Mouse (Mus musculus) forebrain, postnatal 0 days (tissue): Measurements from ENCODE around the gene Sox30. TPM values are rescaled to one million over a fixed set of nuclear protein-coding genes. Genes with fewer than 3 reads are reported as not detected.
A peak's percentile ranks its signal among the peaks of the same experiment; 100 is the strongest.

ENCODE experiments used
- ATAC-seq: fragments of 200-750 bp; cut with Nextera tagmentation; 2 replicates; pipeline ENCODE4 v1.8.0; 2017; ENCODE audit warnings: mild to moderate bottlenecking, moderate library complexity
- DNase-seq: peaks from one replicate; pipeline ENCODE4 v3.0.0-alpha.2; 2015
- H3K27ac ChIP-seq: fragments of 300-500 bp; sonication (generic); 2 replicates; pipeline ENCODE4 v1.5.1; 2014; ENCODE audit warnings: low read depth, mild to moderate bottlenecking, antibody characterized with exemption, low read length, moderate library complexity, mixed read lengths
- H3K27me3 ChIP-seq: fragments of 300-500 bp; sonication (generic); 2 replicates; pipeline ENCODE4 v1.6.1; 2014; ENCODE audit warnings: mild to moderate bottlenecking, low read length, mixed read lengths; ENCODE audit not compliant: insufficient read depth
- H3K36me3 ChIP-seq: fragments of 300-500 bp; sonication (generic); 2 replicates; pipeline ENCODE4 v1.6.1; 2014; ENCODE audit warnings: mild to moderate bottlenecking, moderate library complexity; ENCODE audit not compliant: insufficient read depth
- H3K4me1 ChIP-seq: fragments of 300-500 bp; sonication (generic); 2 replicates; pipeline ENCODE4 v1.6.1; 2014; ENCODE audit warnings: antibody characterized with exemption; ENCODE audit not compliant: insufficient read depth
- H3K4me2 ChIP-seq: fragments of 300-500 bp; sonication (generic); 2 replicates; pipeline ENCODE4 v1.6.1; 2014; ENCODE audit warnings: low read depth, mild to moderate bottlenecking, moderate library complexity
- H3K4me3 ChIP-seq: fragments of 300-500 bp; sonication (generic); 2 replicates; pipeline ENCODE4 v1.5.1; 2014; ENCODE audit warnings: low read depth, low read length, mixed read lengths
- H3K9ac ChIP-seq: fragments of 300-500 bp; sonication (generic); 2 replicates; pipeline ENCODE4 v1.6.1; 2014; ENCODE audit warnings: mild to moderate bottlenecking
- H3K9me3 ChIP-seq: fragments of 300-500 bp; sonication (generic); 2 replicates; pipeline ENCODE4 v1.6.1; 2016; ENCODE audit warnings: low read length
- CTCF ChIP-seq: sonication (generic); IDR thresholded peaks from 2 replicates; pipeline ENCODE4 v1.5.1; 2016; ENCODE audit warnings: antibody characterized with exemption, control low read depth, low read depth
- WGBS: fragments of 180-500 bp; shearing (Covaris S2); extraction: QIAGEN DNeasy Blood & Tissue Kit; methylation state at CpG from one replicate; pipeline ENCODE4 v1.1.7; 2014; 5-methylcytosine and 5-hydroxymethylcytosine counted together
- polyA plus RNA-seq: library from polyadenylated mRNA; unstranded; fragments of >200 nt; fragmentation: Nextera tagmentation; extraction: Ambion mirVana; gene quantifications from 2 replicates; pipeline ENCODE4 v1.2.1, GENCODE M21; 2015
- total RNA-seq: library from RNA; depleted of rRNA; stranded (reverse); fragments of >200 nt; gene quantifications from 2 replicates; pipeline ENCODE4 v1.2.3, GENCODE M21; 2014

Sox30 gene
- total and polyA plus RNA-seq, 2 experiments from 2014 or later, result 0.13 to 0.57 TPM

DNA sequence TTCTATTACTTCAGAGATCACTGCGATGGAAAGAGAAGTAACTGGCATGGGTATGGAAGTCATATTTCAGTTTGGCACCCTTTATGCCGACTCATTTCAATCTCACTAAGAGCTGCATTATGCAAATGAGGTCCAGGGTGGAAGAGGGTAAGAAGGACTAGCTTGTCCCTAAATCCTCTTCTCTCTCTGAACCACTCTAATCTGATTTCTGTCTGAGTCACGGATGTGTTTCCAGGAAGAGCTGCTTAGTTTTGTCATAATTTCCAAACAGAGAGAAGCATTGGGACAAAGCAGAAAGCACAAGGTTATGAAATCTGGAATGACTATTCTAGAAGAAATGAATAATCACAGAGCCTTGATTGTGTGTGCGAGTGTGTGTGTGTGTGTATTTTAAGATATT is 13.2 kb upstream of the Sox30 start:
- Histone ChIP-seq H3K27me3 (no peaks in the 10 kb centered on the region), H3K4me3 (no peak overlapping the region), H3K36me3 (no peaks in the 10 kb centered on the region), H3K9me3 (no peaks in the 10 kb centered on the region), H3K4me2 (no peak overlapping the region), H3K4me1 (no peaks in the 10 kb centered on the region), H3K27ac (no peak overlapping the region), H3K9ac (no peak overlapping the region)
- 88% methylated on average over 4 of the region's 4 CpGs for WGBS
- no peak for ATAC-seq
- no peak for DNase-seq
- no peak for TF ChIP-seq CTCF

DNA sequence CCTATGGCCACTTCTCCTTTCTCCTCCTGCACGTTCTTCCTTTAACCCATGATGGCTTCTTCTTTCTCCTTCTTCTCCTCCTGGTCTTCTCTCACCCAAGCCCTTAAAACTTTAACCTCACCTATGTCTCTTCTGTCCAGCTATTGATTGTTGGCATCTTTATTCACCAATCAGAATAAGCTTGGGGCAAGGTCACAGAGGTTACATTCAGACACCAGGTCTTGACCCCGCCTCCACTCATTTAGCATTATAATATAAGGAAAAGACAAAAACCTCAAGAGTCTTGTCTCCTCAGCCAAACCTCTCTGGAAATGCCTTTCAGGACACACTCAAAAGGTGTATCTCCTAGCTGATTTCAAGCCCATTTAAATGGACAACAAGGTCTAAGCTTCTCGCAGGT is 11.6 kb upstream of the Sox30 start:
- Histone ChIP-seq H3K9me3 (no peaks in the 10 kb centered on the region), H3K4me3 (no peak overlapping the region), H3K36me3 (no peaks in the 10 kb centered on the region), H3K4me1 (no peaks in the 10 kb centered on the region), H3K9ac (no peak overlapping the region), H3K4me2 (no peak overlapping the region), H3K27me3 (no peaks in the 10 kb centered on the region), H3K27ac (no peak overlapping the region)
- DNase-seq, result no peak
- 96% methylated on average over 3 of the region's 3 CpGs for WGBS
- ATAC-seq, result no peak
- no peak for TF ChIP-seq CTCF

DNA sequence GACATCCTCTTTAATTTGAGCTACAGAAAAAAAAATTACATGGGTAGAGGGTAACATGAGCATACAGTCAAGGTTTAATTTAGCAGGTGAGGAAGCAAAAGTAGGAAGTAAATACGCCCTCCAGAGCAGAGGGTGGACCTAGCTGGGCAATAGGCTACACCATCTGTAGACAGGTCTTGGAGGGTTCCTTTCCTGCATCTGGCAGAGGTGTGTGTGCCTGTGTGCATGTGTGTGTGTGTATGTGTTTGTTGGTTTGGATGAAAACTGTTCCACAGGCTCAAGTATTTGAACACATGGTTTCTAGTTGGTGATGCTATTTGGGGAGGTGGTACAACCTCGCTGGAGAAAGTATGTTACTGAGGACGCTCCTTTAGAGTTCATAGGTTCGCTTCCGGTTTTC is 6.5 kb upstream of the Sox30 start:
- Histone ChIP-seq H3K4me3 (no peak overlapping the region), H3K27ac (no peak overlapping the region), H3K4me1 (no peaks in the 10 kb centered on the region), H3K4me2 (no peak overlapping the region), H3K27me3 (no peaks in the 10 kb centered on the region), H3K36me3 (no peaks in the 10 kb centered on the region), H3K9ac (no peak overlapping the region), H3K9me3 (no peaks in the 10 kb centered on the region)
- TF ChIP-seq CTCF, result no peak
- ATAC-seq (no peak), DNase-seq (no peak)
- 83% methylated on average over 5 of the region's 5 CpGs for WGBS

DNA sequence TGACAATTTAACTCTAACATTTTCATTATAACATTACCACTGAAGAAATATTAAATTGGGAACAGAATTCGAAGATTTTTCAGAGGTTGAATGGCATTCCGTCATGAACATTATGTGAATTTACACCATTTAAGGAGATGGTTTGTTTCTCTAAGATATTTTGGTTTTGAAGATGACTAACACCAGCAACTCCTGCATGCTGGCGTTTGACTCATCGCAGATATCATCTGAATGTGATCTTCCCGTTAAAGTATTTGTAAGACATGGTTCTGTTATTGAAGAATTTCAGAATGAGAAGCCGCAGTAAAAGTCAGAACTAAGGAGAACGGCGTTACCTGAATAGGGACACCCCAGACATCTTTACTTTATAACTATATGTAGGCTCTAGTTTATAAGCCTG is 5.6 kb upstream of the Sox30 start:
- WGBS, result 90% methylated on average over 8 of the region's 8 CpGs
- no peaks in the 10 kb centered on the region for H3K27me3 ChIP-seq
- no peaks in the 10 kb centered on the region for H3K4me1 ChIP-seq
- no peak for ATAC-seq
- no peak for DNase-seq
- no peak overlapping the region for H3K4me2 ChIP-seq
- H3K9me3 ChIP-seq, result no peaks in the 10 kb centered on the region
- H3K9ac ChIP-seq, result no peak overlapping the region
- no peak overlapping the region for H3K4me3 ChIP-seq
- H3K36me3 ChIP-seq, result no peaks in the 10 kb centered on the region
- TF ChIP-seq CTCF, result no peak
- no peak overlapping the region for H3K27ac ChIP-seq

DNA sequence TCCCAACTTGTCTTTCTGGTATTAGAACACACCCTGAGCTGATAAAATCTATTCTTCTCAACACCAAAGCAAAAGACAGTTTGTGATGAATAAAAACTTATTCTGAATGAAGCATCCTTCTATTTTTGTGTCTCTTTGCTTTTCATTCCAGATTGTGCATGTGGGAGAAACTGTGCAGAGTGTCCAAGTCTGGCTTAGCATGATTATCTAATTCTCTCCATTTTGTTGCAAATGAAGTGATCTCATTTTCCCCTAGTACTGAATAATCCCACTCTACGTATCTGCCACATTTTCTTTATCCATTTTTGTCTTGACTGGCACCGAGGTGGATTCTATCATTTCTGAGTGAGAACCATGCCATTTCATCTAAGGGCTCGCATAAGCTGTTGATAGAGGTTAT is 4.0 kb upstream of the Sox30 start:
- no peak for TF ChIP-seq CTCF
- H3K4me2 ChIP-seq, result no peak overlapping the region
- no peaks in the 10 kb centered on the region for H3K36me3 ChIP-seq
- 54% methylated on average over 3 of the region's 3 CpGs for WGBS
- no peak overlapping the region for H3K9ac ChIP-seq
- H3K27ac ChIP-seq, result no peak overlapping the region
- DNase-seq (peak; percentile 3), ATAC-seq (no peak)
- H3K4me1 ChIP-seq, result no peaks in the 10 kb centered on the region
- H3K9me3 ChIP-seq, result no peaks in the 10 kb centered on the region
- no peak overlapping the region for H3K4me3 ChIP-seq
- no peaks in the 10 kb centered on the region for H3K27me3 ChIP-seq

DNA sequence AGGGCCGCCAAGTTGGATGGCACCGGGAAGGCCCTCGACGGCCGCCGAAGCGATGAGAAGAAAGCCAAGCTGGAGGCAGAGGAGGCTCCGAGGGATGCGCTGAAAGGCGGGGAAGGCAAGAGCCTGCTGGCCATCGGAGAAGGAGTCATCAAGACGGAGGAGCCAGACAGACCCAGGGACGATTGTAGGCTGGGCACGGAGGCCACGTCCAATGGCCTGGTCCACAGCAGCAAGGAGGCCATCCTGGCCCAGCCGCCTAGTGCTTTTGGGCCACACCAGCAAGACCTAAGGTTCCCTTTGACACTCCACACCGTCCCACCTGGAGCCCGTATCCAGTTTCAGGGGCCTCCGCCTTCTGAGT is 763 bp downstream of the Sox30 start:
- TF ChIP-seq CTCF, result no peak
- H3K27ac ChIP-seq, result peak overlapping the region; percentile 59; the same call in 1 of the 2 replicates
- H3K9ac ChIP-seq, result peak overlapping the region; percentile 75
- no peaks in the 10 kb centered on the region for H3K9me3 ChIP-seq
- peak overlapping the region; percentile 58 for H3K4me3 ChIP-seq
- no peaks in the 10 kb centered on the region for H3K27me3 ChIP-seq
- no peaks in the 10 kb centered on the region for H3K4me1 ChIP-seq
- ATAC-seq, result no peak
- peak overlapping the region; percentile 91 for H3K4me2 ChIP-seq
- H3K36me3 ChIP-seq, result no peaks in the 10 kb centered on the region
- WGBS, result 36% methylated on average over 19 of the region's 19 CpGs
- DNase-seq, result no peak

DNA sequence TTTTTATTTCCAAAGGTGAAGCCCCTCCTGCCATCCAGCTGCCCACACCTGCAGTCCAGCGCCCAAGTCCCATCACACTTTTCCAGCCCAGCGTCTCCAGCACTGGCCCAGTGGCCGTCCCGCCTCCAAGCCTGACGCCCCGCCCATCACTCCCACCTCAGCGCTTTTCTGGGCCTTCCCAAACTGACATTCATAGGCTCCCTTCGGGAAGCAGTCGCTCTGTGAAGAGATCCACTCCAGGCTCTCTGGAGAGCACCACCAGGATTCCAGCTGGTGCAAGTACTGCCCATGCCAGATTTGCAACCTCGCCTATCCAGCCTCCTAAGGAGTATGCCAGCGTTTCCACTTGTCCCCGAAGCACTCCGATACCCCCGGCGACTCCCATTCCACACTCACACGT is 11.5 kb downstream of the Sox30 start:
- Histone ChIP-seq H3K4me3 (0 out of 2 replicates have a peak overlapping the region, but pooled peaks have one; percentile 7), H3K36me3 (no peaks in the 10 kb centered on the region), H3K4me1 (no peaks in the 10 kb centered on the region), H3K9me3 (no peaks in the 10 kb centered on the region), H3K4me2 (peak overlapping the region; percentile 32; the same call in 1 of the 2 replicates), H3K27ac (no peak overlapping the region), H3K9ac (no peak overlapping the region), H3K27me3 (no peaks in the 10 kb centered on the region)
- ATAC-seq, result no peak
- WGBS, result 9% methylated on average over 16 of the region's 16 CpGs
- no peak for TF ChIP-seq CTCF
- DNase-seq, result no peak

DNA sequence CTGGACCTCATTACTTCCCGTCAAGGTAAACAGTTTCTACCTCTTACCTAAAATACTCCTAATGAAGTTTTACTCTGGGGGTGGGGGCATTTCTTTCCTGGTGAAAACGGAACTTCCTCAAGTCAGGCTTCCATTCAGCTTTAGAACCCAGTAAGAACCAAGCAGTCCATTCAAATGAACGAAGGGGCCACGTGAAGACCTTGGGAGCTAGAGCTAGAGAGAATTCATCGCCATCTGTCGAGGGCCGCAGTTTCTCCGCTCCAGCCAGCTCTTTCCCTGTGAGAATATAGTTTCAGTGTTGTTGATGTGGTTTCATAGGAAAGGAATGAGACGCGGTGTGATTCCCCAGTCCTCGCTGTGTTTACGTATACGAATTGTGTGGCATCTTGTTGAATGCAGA is 12.0 kb downstream of the Sox30 start:
- Histone ChIP-seq H3K4me2 (peak overlapping the region; percentile 32; the same call in 1 of the 2 replicates), H3K4me1 (no peaks in the 10 kb centered on the region), H3K27ac (no peak overlapping the region), H3K4me3 (no peak overlapping the region), H3K27me3 (no peaks in the 10 kb centered on the region), H3K9ac (no peak overlapping the region), H3K9me3 (no peaks in the 10 kb centered on the region), H3K36me3 (no peaks in the 10 kb centered on the region)
- no peak for TF ChIP-seq CTCF
- DNase-seq, result no peak
- no peak for ATAC-seq
- 48% methylated on average over 13 of the region's 13 CpGs for WGBS
